Mouse (Mus musculus) left cerebral cortex, adult 2 months (tissue): Measurements from ENCODE around the gene Sp2. TPM values are rescaled to one million over a fixed set of nuclear protein-coding genes. Genes with fewer than 3 reads are reported as not detected.

Source experiments
- DNase-seq, 2 experiments: peaks; one replicate each; pipeline ENCODE4 v3.0.0; 2021 to 2022; ENCODE audit warnings: low spot score in 2 of 2, mixed read lengths in 1 of 2; ENCODE audit errors: extremely low spot score in 1 of 2
- H3K27ac ChIP-seq: fragments of 200-600 bp; 2 replicates; pipeline ENCODE4 v1.8.1; 2022
- H3K4me3 ChIP-seq: fragments of 200-600 bp; 2 replicates; pipeline ENCODE4 v1.8.1; 2022
- CTCF ChIP-seq: fragments of 200-600 bp; IDR thresholded peaks from 2 replicates; pipeline ENCODE4 v1.8.1; 2022; ENCODE audit warnings: antibody characterized with exemption, mild to moderate bottlenecking, moderate library complexity
- intact Hi-C: fragments of 180-260 bp; cut with DNase I; formaldehyde crosslinking; loops from one replicate; pipeline ENCODE4 v1.15.1; 2025
- total RNA-seq, 2 experiments: library from RNA; stranded (reverse); gene quantifications; 2 replicates each; pipeline ENCODE4 v1.2.3; 2021

Gene Sp2
- total RNA-seq, 2 experiments from 2014 or later: 12.6 to 15.2 TPM

- no peak overlapping the region for H3K4me3 ChIP-seq
Measured at GRCm38 (mm10) chr11:96929766-96930331, 52.9 kb downstream of the Sp2 start.

DNA sequence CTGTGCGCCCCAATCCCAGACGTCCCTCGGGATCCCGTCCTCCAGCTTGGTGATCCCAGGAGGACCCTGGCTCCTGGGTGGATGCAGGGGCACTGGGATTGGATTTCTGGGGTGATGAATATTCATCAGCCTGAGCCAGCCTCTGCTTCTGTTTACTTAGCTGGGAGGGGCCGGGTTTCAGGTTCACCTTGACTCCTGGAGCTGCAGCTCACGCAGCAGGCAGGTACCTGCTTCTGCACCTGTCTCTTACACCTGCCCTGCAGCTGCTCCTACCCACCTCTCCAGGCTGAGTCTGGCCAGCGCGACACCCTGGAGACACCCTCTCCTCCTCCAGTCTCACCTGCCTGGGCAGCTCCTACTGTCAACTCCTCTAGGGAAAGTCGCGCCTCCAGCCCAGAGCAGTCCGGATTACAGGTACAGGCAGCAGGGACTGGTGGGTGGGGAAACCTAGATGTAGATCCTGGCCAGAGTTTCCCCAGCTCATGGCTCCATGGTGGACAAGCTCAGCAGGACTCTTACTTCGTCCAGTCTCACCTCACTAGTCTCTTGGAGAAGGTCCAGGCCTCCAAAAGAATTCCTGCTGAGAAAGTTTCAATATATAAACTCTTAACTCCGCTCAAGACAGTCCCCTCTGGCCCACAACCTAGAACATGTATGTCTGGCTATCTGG, 53.5 kb downstream of the Sp2 start:
- Histone ChIP-seq H3K27ac (no peak overlapping the region), H3K4me3 (no peak overlapping the region)
- intact Hi-C loops: no loop called here
- TF ChIP-seq CTCF: no peak
- no peak for DNase-seq

More at GRCm38 (mm10) chr11:96929766-96930331, 52.9 kb downstream of the Sp2 start:
- no peak overlapping the region for H3K27ac ChIP-seq
- TF ChIP-seq CTCF: no peak
- DNase-seq: no peak
- intact Hi-C loops: no loop called here

- intact Hi-C loops: no loop called here
- DNase-seq: no peak
- H3K27ac ChIP-seq: no peak overlapping the region
- no peak for TF ChIP-seq CTCF
- no peak overlapping the region for H3K4me3 ChIP-seq
Measured at GRCm38 (mm10) chr11:96928691-96929090, 54.1 kb downstream of the Sp2 start.

DNA sequence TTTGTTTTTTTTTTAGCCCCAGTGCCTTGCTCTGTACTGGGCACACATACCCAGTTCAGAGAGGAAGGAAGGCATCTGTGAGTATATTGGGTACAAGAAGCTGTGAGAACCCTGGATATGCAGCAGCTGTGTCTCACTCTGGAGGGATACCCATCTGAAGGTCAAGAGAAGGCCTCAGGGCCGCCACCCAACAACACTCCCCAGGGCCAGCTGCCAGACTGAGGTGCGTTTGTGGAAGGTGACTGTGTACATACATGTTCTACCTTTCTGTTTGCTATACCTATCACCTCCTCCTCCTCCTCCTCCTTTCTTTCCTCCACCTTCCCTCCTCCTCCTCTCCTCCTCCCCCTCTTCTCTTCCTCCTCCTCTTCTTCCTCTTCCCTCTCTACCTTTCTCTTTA, 54.7 kb downstream of the Sp2 start, which contains the start of gene Prr15l:
Gene Prr15l, plus strand, starts transcription at position 17 of the 400 bp plus-strand sequence.
- DNase-seq: no peak
- intact Hi-C loops: no loop called here
- TF ChIP-seq CTCF: no peak
- H3K27ac ChIP-seq: no peak within 1 kb of the TSS
- H3K4me3 ChIP-seq: no peak within 1 kb of the TSS

DNA sequence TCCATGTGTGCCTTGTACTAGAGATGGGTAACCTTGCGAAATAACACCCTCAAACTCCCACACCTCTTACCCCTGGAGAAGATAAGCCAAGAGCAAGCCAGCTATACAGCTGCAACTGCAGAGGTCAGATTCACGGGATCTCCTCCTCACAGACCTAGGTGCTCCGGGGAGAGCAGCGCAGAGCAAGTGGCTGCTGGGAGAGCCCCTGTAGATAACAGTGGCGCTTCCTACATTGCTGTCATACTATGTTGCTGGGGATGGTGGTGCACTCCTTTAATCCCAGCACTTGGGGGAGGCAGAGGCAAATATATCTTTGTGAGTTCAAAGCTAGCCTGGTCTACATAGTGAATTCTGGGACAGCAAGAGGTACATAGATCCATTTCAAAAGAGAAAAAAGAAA, 56.2 kb downstream of the Sp2 start:
- intact Hi-C loops: no loop called here
- Histone ChIP-seq H3K27ac (no peak overlapping the region), H3K4me3 (no peak overlapping the region)
- DNase-seq: no peak
- no peak for TF ChIP-seq CTCF

GRCm38 (mm10) chr11:96925469-96926148, 57.1 kb downstream of the Sp2 start:
- no peak for DNase-seq
- intact Hi-C loops: no loop called here
- Histone ChIP-seq H3K4me3 (no peak overlapping the region), H3K27ac (no peak overlapping the region)
- no peak for TF ChIP-seq CTCF

- TF ChIP-seq CTCF: no peak
- DNase-seq: no peak
- intact Hi-C loops: no loop called here
Measured at GRCm38 (mm10) chr11:96924861-96925260, 57.9 kb downstream of the Sp2 start.

GRCm38 (mm10) chr11:96919003-96919402, 63.8 kb downstream of the Sp2 start:
- intact Hi-C loops: no loop called here
- Histone ChIP-seq H3K27ac (no peak overlapping the region), H3K4me3 (no peak overlapping the region)
- no peak for DNase-seq
- TF ChIP-seq CTCF: no peak

More at GRCm38 (mm10) chr11:96924861-96925260, 57.9 kb downstream of the Sp2 start:
- H3K4me3 ChIP-seq: no peak overlapping the region
- no peak overlapping the region for H3K27ac ChIP-seq

DNA sequence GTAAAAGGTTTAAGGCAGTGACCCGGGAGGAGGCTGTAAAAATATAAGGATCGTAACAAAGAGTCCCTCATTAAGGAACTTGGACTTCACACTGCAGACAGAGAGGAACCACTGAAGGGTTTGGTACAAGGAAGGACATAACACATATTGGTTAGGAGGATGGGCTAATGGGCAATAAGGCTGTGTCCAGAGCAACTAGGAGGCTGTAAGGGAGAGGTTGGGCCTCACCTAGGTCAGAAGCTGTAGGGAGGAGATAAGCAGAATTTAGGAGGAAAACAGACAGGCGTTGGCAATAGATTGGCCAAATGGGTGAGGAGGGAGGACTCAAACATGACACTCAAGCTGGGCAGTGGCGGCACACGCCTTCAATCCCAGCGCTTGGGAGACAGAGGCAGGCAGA, 65.3 kb downstream of the Sp2 start:
- TF ChIP-seq CTCF: no peak
- intact Hi-C loops: loop anchor here (2.0 kb wide), 2 partner anchors 59 to 105 kb away; no protein-coding TSS in a partner anchor
- DNase-seq: no peak
- no peak overlapping the region for H3K27ac ChIP-seq
- H3K4me3 ChIP-seq: no peak overlapping the region

- intact Hi-C loops: loop anchor here (1.0 to 2.0 kb wide), 4 partner anchors 20 to 106 kb away; no protein-coding TSS in a partner anchor
- H3K27ac ChIP-seq: no peak overlapping the region
- peak overlapping the region; percentile 69 for H3K4me3 ChIP-seq
- TF ChIP-seq CTCF: no peak
- no peak for DNase-seq
Measured at GRCm38 (mm10) chr11:96916885-96917396, 65.8 kb downstream of the Sp2 start.

- H3K27ac ChIP-seq: peak within 1 kb of the TSS; percentile 85
- peak; percentile 90 for TF ChIP-seq CTCF
- peak within 1 kb of the TSS; percentile 69 for H3K4me3 ChIP-seq
- intact Hi-C loops: loop anchor here (1.0 to 2.0 kb wide), 4 partner anchors 21 to 107 kb away; no protein-coding TSS in a partner anchor
- DNase-seq: peak; percentile 98
Measured at GRCm38 (mm10) chr11:96916044-96916884, 66.5 kb downstream of the Sp2 start, which contains the start of gene Cdk5rap3. Cdk5rap3 (minus strand) TSS chr11:96916496.
